Mouse (Mus musculus): ENCODE data around the gene Prok2. TPM values are rescaled to one million over a fixed set of nuclear protein-coding genes. Genes with fewer than 3 reads are reported as not detected.
A peak's percentile ranks its signal among the peaks of the same experiment; 100 is the strongest.

The Prok2 gene
- total RNA-seq, 2 experiments from 2014 or later, result not detected

- DNase-seq, result peak; percentile 8 to 12
Observed at GRCm38 (mm10) chr6:99692206-99692915, 33.8 kb downstream of the Prok2 start, which contains the start of gene Gpr27. Gene Gpr27, plus strand, starts transcription at chr6:99692679.

- no peak for DNase-seq
Observed at GRCm38 (mm10) chr6:99691666-99692205, 34.5 kb downstream of the Prok2 start.

GRCm38 (mm10) chr6:99688513-99688912 lies 37.7 kb downstream of the Prok2 start:
- DNase-seq, result no peak

- DNase-seq, result peak in 1 of 2 experiments; percentile 14
Observed at GRCm38 (mm10) chr6:99684899-99685298, 41.3 kb downstream of the Prok2 start.

GRCm38 (mm10) chr6:99683974-99684373 lies 42.2 kb downstream of the Prok2 start:
- no peak for DNase-seq

GRCm38 (mm10) chr6:99678108-99678507 lies 48.1 kb downstream of the Prok2 start:
- DNase-seq, result no peak

GRCm38 (mm10) chr6:99677325-99677724 lies 48.9 kb downstream of the Prok2 start:
- DNase-seq, result no peak

GRCm38 (mm10) chr6:99674482-99674881 lies 51.7 kb downstream of the Prok2 start:
- DNase-seq, result no peak

GRCm38 (mm10) chr6:99671768-99672167 lies 54.4 kb downstream of the Prok2 start:
- DNase-seq, result no peak

GRCm38 (mm10) chr6:99670481-99671119 lies 55.6 kb downstream of the Prok2 start:
- peak; percentile 53 to 69 for DNase-seq

- DNase-seq, result no peak
Observed at GRCm38 (mm10) chr6:99669481-99670325, 56.5 kb downstream of the Prok2 start.

GRCm38 (mm10) chr6:99667290-99667689 lies 58.9 kb downstream of the Prok2 start:
- DNase-seq, result peak in 1 of 2 experiments; percentile 44

- DNase-seq, result peak; percentile 78 to 82
Observed at GRCm38 (mm10) chr6:99666318-99667171, 59.6 kb downstream of the Prok2 start, which contains the start of the genes Eif4e3 and Gm20696. Gene Eif4e3, minus strand, starts transcription at chr6:99666771. Gene Gm20696, minus strand, starts transcription at chr6:99666797.

- DNase-seq, result peak; percentile 37 to 38
Observed at GRCm38 (mm10) chr6:99665457-99666317, 60.5 kb downstream of the Prok2 start.

- DNase-seq, result no peak
Observed at GRCm38 (mm10) chr6:99663232-99663631, 63.0 kb downstream of the Prok2 start.

Other genes with a start within 250 kb of the Prok2 start
- gene Foxp1, start 203.7 kb downstream of the Prok2 start, total RNA-seq (2021), result 10 to 100 TPM; 29.4 to 32.8 TPM
- 10 to 100 TPM; 44.5 to 45.6 TPM for gene Eif4e3, start 59.6 kb downstream of the Prok2 start, total RNA-seq (2021)
- gene Gm20696, start 59.6 kb downstream of the Prok2 start, total RNA-seq (2021), result 1 to 10 TPM in 1 of 2 experiments, under 1 TPM in 1; 0.94 to 2.2 TPM
- gene Gpr27, start 33.7 kb downstream of the Prok2 start, total RNA-seq (2021), result 1 to 10 TPM; 9.2 to 10.0 TPM